Mouse (Mus musculus): ENCODE data around the gene Npy. TPM values are rescaled to one million over a fixed set of nuclear protein-coding genes. Genes with fewer than 3 reads are reported as not detected.

Gene Npy
- 3.7 and 7.4 TPM in 2 replicates for polyA plus RNA-seq (2015; fragmentation: Nextera tagmentation; extraction: Ambion mirVana)

GRCm38 (mm10) chr6:49821961-49822870, at the start of gene Npy:
TSS of gene Npy (plus strand) at chr6:49822710.
- no peaks in the 10 kb centered on the region for H3K36me3 ChIP-seq
- peaks cover 15% of the 10 kb centered on the region for H3K4me1 ChIP-seq
- peak within 1 kb of the TSS; percentile 88 for H3K4me2 ChIP-seq
- no peak within 1 kb of the TSS for H3K9ac ChIP-seq
- H3K9me3 ChIP-seq = no peaks in the 10 kb centered on the region
- ATAC-seq (ENCODE audit: insufficient number of reproducible peaks, low FRiP score, low TSS enrichment, low read depth) = no peak
- peak within 1 kb of the TSS; percentile 42 for H3K4me3 ChIP-seq
- peaks cover 76% of the 10 kb centered on the region for H3K27me3 ChIP-seq
- H3K27ac ChIP-seq = no peak within 1 kb of the TSS
- WGBS = under 1% methylated on average over 66 of the region's 66 CpGs

- H3K9me3 ChIP-seq = no peaks in the 10 kb centered on the region
- H3K4me1 ChIP-seq = peaks cover 3% of the 10 kb centered on the region; the same call in 1 of the 2 replicates
- no peaks in the 10 kb centered on the region for H3K27me3 ChIP-seq
- H3K9ac ChIP-seq = no peak overlapping the region
- ATAC-seq (ENCODE audit: insufficient number of reproducible peaks, low FRiP score, low TSS enrichment, low read depth) = no peak
- no peaks in the 10 kb centered on the region for H3K36me3 ChIP-seq
- no peak overlapping the region for H3K4me2 ChIP-seq
- WGBS = 65% methylated on average over 8 of the region's 8 CpGs
- no peak overlapping the region for H3K4me3 ChIP-seq
- H3K27ac ChIP-seq = no peak overlapping the region
Observed at GRCm38 (mm10) chr6:49775006-49775405, 47.5 kb upstream of the Npy start.

DNA sequence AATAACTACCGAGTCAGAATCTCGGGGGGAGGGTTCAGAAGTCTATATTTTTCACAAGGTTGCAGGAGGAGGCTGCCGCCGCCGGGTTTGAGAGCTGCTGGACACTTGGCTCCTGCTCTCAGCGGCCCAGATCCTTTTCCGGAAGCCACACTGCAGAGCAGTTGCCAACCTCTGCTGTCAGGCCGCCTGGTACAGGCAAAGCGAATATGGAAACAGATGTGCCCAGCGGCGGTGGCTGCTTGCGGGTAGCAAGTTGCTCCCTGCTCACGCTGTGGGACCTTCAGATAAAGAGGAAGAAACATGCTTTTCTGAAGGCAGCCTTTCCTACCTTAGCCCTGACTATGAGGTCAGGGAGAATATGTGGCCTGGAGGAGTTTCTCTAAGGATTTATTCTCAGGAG, 44.4 kb upstream of the Npy start:
- no peaks in the 10 kb centered on the region for H3K27me3 ChIP-seq
- no peak overlapping the region for H3K9ac ChIP-seq
- no peak for ATAC-seq (ENCODE audit: insufficient number of reproducible peaks, low FRiP score, low TSS enrichment, low read depth)
- no peaks in the 10 kb centered on the region for H3K36me3 ChIP-seq
- H3K4me1 ChIP-seq = peaks cover 3% of the 10 kb centered on the region; the same call in 1 of the 2 replicates
- H3K9me3 ChIP-seq = no peaks in the 10 kb centered on the region
- 60% methylated on average over 13 of the region's 13 CpGs for WGBS
- H3K4me3 ChIP-seq = no peak overlapping the region
- H3K4me2 ChIP-seq = no peak overlapping the region
- H3K27ac ChIP-seq = no peak overlapping the region

DNA sequence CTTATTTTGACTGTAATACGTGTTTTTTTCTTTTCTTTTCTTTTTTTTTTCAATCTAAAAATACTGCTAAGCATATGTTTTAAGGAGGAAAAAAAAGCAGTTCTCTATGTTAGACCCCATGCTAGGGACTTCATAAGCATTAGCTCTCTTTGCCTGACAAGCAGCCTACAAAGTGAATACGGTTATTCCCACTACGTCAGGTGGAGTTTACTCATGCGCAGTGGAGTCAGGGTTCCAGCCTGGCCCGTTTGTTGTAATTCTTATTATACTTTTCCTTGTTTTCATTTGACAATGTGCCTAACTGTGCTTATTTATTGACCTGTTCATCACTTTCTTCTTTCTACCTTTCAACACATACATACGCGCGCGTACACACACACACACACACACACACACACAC, 43.8 kb upstream of the Npy start:
- ATAC-seq (ENCODE audit: insufficient number of reproducible peaks, low FRiP score, low TSS enrichment, low read depth) = no peak

DNA sequence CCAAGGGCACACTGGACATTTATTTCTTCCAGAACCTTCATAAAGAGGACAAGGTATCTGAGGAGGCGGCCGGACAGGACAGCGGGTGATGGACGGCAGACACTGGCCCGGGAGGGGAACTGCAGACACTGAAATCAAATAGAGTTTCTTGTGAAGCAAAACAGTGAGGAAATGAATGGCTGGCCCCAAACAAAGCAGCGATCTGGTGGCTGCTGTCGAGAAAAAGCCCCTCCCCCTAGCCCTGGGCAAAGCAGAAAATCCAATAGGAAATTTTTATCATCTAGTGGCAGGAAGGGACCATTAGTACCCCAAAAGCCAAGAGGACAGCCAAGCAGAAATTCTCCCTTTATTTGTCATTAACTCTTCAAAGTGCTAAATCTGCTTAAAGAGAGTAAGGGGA, 42.9 kb upstream of the Npy start:
- no peak for ATAC-seq (ENCODE audit: insufficient number of reproducible peaks, low FRiP score, low TSS enrichment, low read depth)
- no peak overlapping the region for H3K4me3 ChIP-seq
- 39% methylated on average over 7 of the region's 7 CpGs for WGBS
- H3K36me3 ChIP-seq = no peaks in the 10 kb centered on the region
- no peaks in the 10 kb centered on the region for H3K27me3 ChIP-seq
- H3K9ac ChIP-seq = no peak overlapping the region
- no peak overlapping the region for H3K4me2 ChIP-seq
- H3K4me1 ChIP-seq = peaks cover 3% of the 10 kb centered on the region; the same call in 1 of the 2 replicates
- H3K27ac ChIP-seq = no peak overlapping the region
- no peaks in the 10 kb centered on the region for H3K9me3 ChIP-seq

More for the DNA sequence above, 43.8 kb upstream of the Npy start:
- Histone ChIP-seq H3K27me3 (no peaks in the 10 kb centered on the region), H3K27ac (no peak overlapping the region), H3K36me3 (no peaks in the 10 kb centered on the region), H3K9ac (no peak overlapping the region), H3K4me3 (no peak overlapping the region), H3K4me1 (peaks cover 3% of the 10 kb centered on the region; the same call in 1 of the 2 replicates), H3K4me2 (no peak overlapping the region), H3K9me3 (no peaks in the 10 kb centered on the region)
- 82% methylated on average over 9 of the region's 9 CpGs for WGBS

- H3K27me3 ChIP-seq = no peaks in the 10 kb centered on the region
Observed at GRCm38 (mm10) chr6:49780846-49781400, 41.6 kb upstream of the Npy start.

DNA sequence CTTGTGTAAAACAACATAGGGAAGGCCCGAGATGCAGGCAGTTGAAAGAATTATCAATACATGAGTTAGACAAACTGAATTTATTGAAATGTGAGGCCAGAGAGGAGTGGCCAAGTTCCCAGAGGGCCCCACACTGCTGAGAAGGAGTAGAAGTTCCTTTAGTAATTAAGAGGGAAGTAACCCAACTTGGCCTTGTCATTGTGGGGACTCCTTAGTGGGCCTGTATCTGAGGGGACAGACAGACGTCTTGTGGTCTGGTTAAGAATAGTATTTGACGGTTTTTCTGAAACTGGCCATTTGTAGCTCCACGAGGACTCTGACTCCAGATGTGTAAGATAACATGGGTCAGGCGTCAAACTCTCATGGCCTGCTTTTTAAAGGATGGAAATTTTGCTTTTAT, 40.7 kb upstream of the Npy start:
- Histone ChIP-seq H3K27ac (no peak overlapping the region), H3K4me3 (no peak overlapping the region), H3K9ac (no peak overlapping the region), H3K4me1 (peaks cover 3% of the 10 kb centered on the region; the same call in 1 of the 2 replicates), H3K9me3 (no peaks in the 10 kb centered on the region), H3K36me3 (no peaks in the 10 kb centered on the region), H3K4me2 (no peak overlapping the region), H3K27me3 (no peaks in the 10 kb centered on the region)
- ATAC-seq (ENCODE audit: insufficient number of reproducible peaks, low FRiP score, low TSS enrichment, low read depth) = no peak
- 77% methylated on average over 5 of the region's 5 CpGs for WGBS

More at GRCm38 (mm10) chr6:49780846-49781400, 41.6 kb upstream of the Npy start:
- no peaks in the 10 kb centered on the region for H3K9me3 ChIP-seq
- 54% methylated on average over 9 of the region's 9 CpGs for WGBS
- no peak overlapping the region for H3K4me3 ChIP-seq
- H3K36me3 ChIP-seq = no peaks in the 10 kb centered on the region
- peaks cover 3% of the 10 kb centered on the region; the same call in 1 of the 2 replicates for H3K4me1 ChIP-seq
- H3K27ac ChIP-seq = no peak overlapping the region
- H3K4me2 ChIP-seq = no peak overlapping the region
- no peak overlapping the region for H3K9ac ChIP-seq
- ATAC-seq (ENCODE audit: insufficient number of reproducible peaks, low FRiP score, low TSS enrichment, low read depth) = no peak

GRCm38 (mm10) chr6:49782679-49783078, 39.8 kb upstream of the Npy start:
- H3K36me3 ChIP-seq = no peaks in the 10 kb centered on the region
- no peak overlapping the region for H3K9ac ChIP-seq
- no peak overlapping the region for H3K27ac ChIP-seq
- 85% methylated on average over 7 of the region's 7 CpGs for WGBS
- H3K4me3 ChIP-seq = no peak overlapping the region
- no peak overlapping the region for H3K4me2 ChIP-seq
- no peaks in the 10 kb centered on the region for H3K9me3 ChIP-seq
- H3K4me1 ChIP-seq = peaks cover 3% of the 10 kb centered on the region; the same call in 1 of the 2 replicates
- no peaks in the 10 kb centered on the region for H3K27me3 ChIP-seq
- ATAC-seq (ENCODE audit: insufficient number of reproducible peaks, low FRiP score, low TSS enrichment, low read depth) = no peak

DNA sequence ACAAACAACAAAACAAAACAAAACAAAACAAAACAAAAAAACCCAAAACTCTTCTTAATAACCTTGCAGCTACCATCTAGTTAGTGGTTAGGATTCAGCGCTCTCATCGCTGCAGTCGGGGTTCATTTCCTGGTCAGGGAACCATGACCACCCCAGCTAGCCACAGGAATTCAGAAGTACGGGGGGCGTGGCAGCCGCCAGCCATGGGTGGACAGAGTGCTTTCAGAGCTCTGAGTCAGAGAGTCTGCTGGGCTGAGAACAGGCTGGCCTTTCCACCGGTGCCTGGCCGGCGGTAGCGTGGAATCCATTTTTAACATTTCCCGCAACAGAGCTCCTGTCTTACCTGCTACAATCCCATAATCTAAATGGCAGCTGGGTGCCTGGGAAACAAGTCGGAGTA, 30.0 kb upstream of the Npy start:
- no peak for ATAC-seq (ENCODE audit: insufficient number of reproducible peaks, low FRiP score, low TSS enrichment, low read depth)
- Histone ChIP-seq H3K9me3 (no peaks in the 10 kb centered on the region), H3K27ac (no peak overlapping the region), H3K36me3 (no peaks in the 10 kb centered on the region), H3K4me1 (no peaks in the 10 kb centered on the region), H3K4me3 (no peak overlapping the region), H3K27me3 (no peaks in the 10 kb centered on the region), H3K9ac (no peak overlapping the region), H3K4me2 (no peak overlapping the region)
- 78% methylated on average over 12 of the region's 12 CpGs for WGBS

GRCm38 (mm10) chr6:49804105-49804504, 18.4 kb upstream of the Npy start:
- Histone ChIP-seq H3K27me3 (peaks cover 3% of the 10 kb centered on the region; the same call in 1 of the 2 replicates), H3K9me3 (no peaks in the 10 kb centered on the region), H3K9ac (no peak overlapping the region), H3K4me1 (no peaks in the 10 kb centered on the region), H3K4me2 (no peak overlapping the region), H3K36me3 (no peaks in the 10 kb centered on the region), H3K4me3 (no peak overlapping the region), H3K27ac (no peak overlapping the region)
- no peak for ATAC-seq (ENCODE audit: insufficient number of reproducible peaks, low FRiP score, low TSS enrichment, low read depth)
- WGBS = 60% methylated on average over 8 of the region's 8 CpGs

DNA sequence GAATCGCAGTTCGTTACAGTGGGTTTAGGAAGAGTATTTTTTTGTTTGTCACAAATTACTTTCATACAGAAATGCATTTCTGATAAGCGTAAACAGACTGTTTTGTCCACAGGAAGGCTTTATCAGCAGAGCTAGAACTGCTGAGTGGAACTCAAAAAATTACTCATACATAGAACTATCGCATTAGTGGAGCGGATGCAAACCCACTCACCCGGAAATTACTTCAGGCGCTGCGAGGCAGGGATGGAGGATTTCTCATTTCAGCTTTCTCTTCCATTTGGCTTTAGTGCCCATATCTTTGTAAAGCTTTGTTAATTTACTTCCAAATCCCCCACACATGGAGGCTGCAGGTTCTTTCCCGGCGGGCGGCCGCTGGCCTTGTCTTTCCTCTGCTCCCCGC, 14.4 kb upstream of the Npy start:
- Histone ChIP-seq H3K9ac (no peak overlapping the region), H3K9me3 (no peaks in the 10 kb centered on the region), H3K27me3 (peaks cover 3% of the 10 kb centered on the region), H3K27ac (no peak overlapping the region), H3K36me3 (no peaks in the 10 kb centered on the region), H3K4me3 (peak overlapping the region; percentile 22), H3K4me2 (peak overlapping the region; percentile 28), H3K4me1 (no peaks in the 10 kb centered on the region)
- no peak for ATAC-seq (ENCODE audit: insufficient number of reproducible peaks, low FRiP score, low TSS enrichment, low read depth)
- 19% methylated on average over 13 of the region's 13 CpGs for WGBS

- Histone ChIP-seq H3K4me3 (no peak overlapping the region), H3K27me3 (peaks cover 42% of the 10 kb centered on the region), H3K36me3 (no peaks in the 10 kb centered on the region), H3K9me3 (no peaks in the 10 kb centered on the region), H3K4me1 (peaks cover 4% of the 10 kb centered on the region), H3K4me2 (no peak overlapping the region), H3K27ac (no peak overlapping the region), H3K9ac (no peak overlapping the region)
- no peak for ATAC-seq (ENCODE audit: insufficient number of reproducible peaks, low FRiP score, low TSS enrichment, low read depth)
- WGBS = 69% methylated on average over 5 of the region's 5 CpGs
Observed at GRCm38 (mm10) chr6:49817183-49817582, 5.3 kb upstream of the Npy start.
